Mouse (Mus musculus) neural tube, embryonic 12.5 days (tissue): ENCODE measurements around the gene E2f6. TPM values are rescaled to one million over a fixed set of nuclear protein-coding genes. Genes with fewer than 3 reads are reported as not detected.

Experiments
- ATAC-seq: fragments of 200-750 bp; cut with Nextera tagmentation; 2 replicates; pipeline ENCODE4 v1.8.0; 2017; ENCODE audit warnings: low read depth, mild to moderate bottlenecking, moderate TSS enrichment, moderate library complexity; ENCODE audit not compliant: low FRiP score
- H3K27ac ChIP-seq: fragments of 300-500 bp; sonication (generic); 2 replicates; pipeline ENCODE4 v1.5.1; 2016
- H3K27me3 ChIP-seq: fragments of 300-500 bp; sonication (generic); replicated peaks from 2 replicates; pipeline ENCODE4 v1.6.1; 2016; ENCODE audit warnings: mild to moderate bottlenecking
- H3K36me3 ChIP-seq: fragments of 300-500 bp; sonication (generic); 2 replicates; pipeline ENCODE4 v1.6.1; 2016; ENCODE audit warnings: mild to moderate bottlenecking
- H3K4me1 ChIP-seq: fragments of 300-500 bp; sonication (generic); 2 replicates; pipeline ENCODE4 v1.6.1; 2016
- H3K4me2 ChIP-seq: fragments of 300-500 bp; sonication (generic); replicated peaks from 2 replicates; pipeline ENCODE4 v1.6.1; 2016; ENCODE audit warnings: mild to moderate bottlenecking
- H3K4me3 ChIP-seq: fragments of 300-500 bp; sonication (generic); 2 replicates; pipeline ENCODE4 v1.5.1; 2016
- H3K9ac ChIP-seq: fragments of 300-500 bp; sonication (generic); 2 replicates; pipeline ENCODE4 v1.6.1; 2016; ENCODE audit warnings: mild to moderate bottlenecking
- H3K9me3 ChIP-seq: fragments of 300-500 bp; sonication (generic); 2 replicates; pipeline ENCODE4 v1.6.1; 2016; ENCODE audit warnings: mild to moderate bottlenecking
- WGBS: fragments of 180-500 bp; shearing (Covaris S2); methylation state at CpG from one replicate; pipeline ENCODE4 v1.1.7; 2016; 5-methylcytosine and 5-hydroxymethylcytosine counted together
- polyA plus RNA-seq: library from polyadenylated mRNA; unstranded; fragments of >200 nt; fragmentation: Nextera tagmentation; extraction: Ambion mirVana; gene quantifications from 2 replicates; pipeline ENCODE4 v1.2.1, GENCODE M21; 2016

Gene E2f6
- 57.8 and 60.6 TPM in 2 replicates for polyA plus RNA-seq

DNA sequence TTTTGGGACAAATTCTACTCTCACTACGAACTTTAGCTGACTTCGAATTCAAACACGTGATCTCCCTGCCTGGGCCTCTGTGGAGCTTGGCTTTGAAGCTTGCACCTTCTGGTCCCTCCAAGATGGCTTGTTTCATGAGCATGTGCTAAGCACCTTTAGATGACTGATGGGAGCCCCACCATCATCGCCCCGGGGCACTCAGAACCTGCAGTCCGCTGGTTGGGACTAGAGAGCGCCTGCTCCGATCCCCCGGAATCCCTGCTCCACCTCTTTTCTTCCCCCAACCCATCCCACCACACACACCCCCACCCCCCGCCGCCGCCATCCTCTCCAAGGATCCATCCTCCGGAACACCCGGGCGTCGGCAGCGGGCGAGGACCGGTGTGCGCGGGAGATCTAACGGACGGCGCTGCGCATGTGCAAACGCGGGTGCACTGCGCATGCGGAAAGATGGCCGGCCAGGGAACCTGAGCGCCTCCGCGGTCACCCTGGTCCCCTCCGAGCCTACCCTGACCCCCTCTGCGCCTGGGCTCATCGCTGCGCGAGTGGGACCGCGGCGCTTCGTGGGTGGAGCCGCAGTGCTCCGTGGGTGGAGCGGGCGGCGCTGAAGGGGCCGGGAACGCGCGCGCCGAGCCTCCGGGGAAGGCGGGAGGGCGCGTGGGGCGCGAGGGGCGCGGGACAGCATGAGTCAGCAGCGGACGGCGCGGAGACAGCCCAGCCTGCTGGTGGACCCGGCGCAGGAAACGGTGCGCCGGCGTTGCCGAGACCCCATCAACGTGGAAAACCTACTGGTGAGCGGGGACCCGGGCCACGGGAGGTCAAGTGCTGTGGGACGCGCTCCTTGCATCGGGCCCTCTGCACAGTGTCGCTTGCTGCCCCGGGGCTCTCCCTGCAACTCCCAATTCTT is at the start of gene E2f6:
Gene E2f6 (plus strand): TSS at position 439 of the 907 bp plus-strand sequence.
- Histone ChIP-seq H3K27me3 (peaks cover 5% of the 10 kb centered on the region; the same call in 1 of the 2 replicates), H3K36me3 (peaks cover 8% of the 10 kb centered on the region; the same call in 1 of the 2 replicates), H3K9ac (peak within 1 kb of the TSS; percentile 89), H3K4me3 (peak within 1 kb of the TSS; percentile 92), H3K4me2 (peak within 1 kb of the TSS; percentile 85), H3K27ac (peak within 1 kb of the TSS; percentile 42; the same call in 1 of the 2 replicates), H3K9me3 (no peaks in the 10 kb centered on the region), H3K4me1 (peaks cover 18% of the 10 kb centered on the region)
- peak; percentile 87 for ATAC-seq
- 5% methylated on average over 81 of the region's 81 CpGs for WGBS

GRCm38 (mm10) chr12:16761461-16761860 is 49.3 kb upstream of the E2f6 start:
- no peak overlapping the region for H3K4me3 ChIP-seq
- no peak overlapping the region for H3K4me2 ChIP-seq
- H3K27ac ChIP-seq = no peak overlapping the region
- ATAC-seq = no peak
- no peaks in the 10 kb centered on the region for H3K27me3 ChIP-seq
- 0 out of 2 replicates have a peak, but pooled peaks cover 3% of the 10 kb centered on the region for H3K4me1 ChIP-seq
- H3K9ac ChIP-seq = no peak overlapping the region
- no peaks in the 10 kb centered on the region for H3K36me3 ChIP-seq
- WGBS = 97% methylated on average over 3 of the region's 3 CpGs
- no peaks in the 10 kb centered on the region for H3K9me3 ChIP-seq

- H3K27ac ChIP-seq = no peak overlapping the region
- no peak overlapping the region for H3K4me3 ChIP-seq
- no peak for ATAC-seq
- H3K36me3 ChIP-seq = no peaks in the 10 kb centered on the region
- WGBS = 82% methylated on average over 4 of the region's 4 CpGs
- H3K4me1 ChIP-seq = 0 out of 2 replicates have a peak, but pooled peaks cover 3% of the 10 kb centered on the region
- no peak overlapping the region for H3K4me2 ChIP-seq
- no peaks in the 10 kb centered on the region for H3K9me3 ChIP-seq
- H3K27me3 ChIP-seq = no peaks in the 10 kb centered on the region
- no peak overlapping the region for H3K9ac ChIP-seq
Observed at GRCm38 (mm10) chr12:16763649-16764422, 46.9 kb upstream of the E2f6 start.

GRCm38 (mm10) chr12:16764776-16765445 is 45.9 kb upstream of the E2f6 start:
- Histone ChIP-seq H3K27ac (no peak overlapping the region), H3K4me1 (0 out of 2 replicates have a peak, but pooled peaks cover 3% of the 10 kb centered on the region), H3K4me3 (no peak overlapping the region), H3K36me3 (no peaks in the 10 kb centered on the region), H3K4me2 (no peak overlapping the region), H3K27me3 (no peaks in the 10 kb centered on the region), H3K9ac (no peak overlapping the region), H3K9me3 (no peaks in the 10 kb centered on the region)
- 79% methylated on average over 12 of the region's 12 CpGs for WGBS
- ATAC-seq = no peak

GRCm38 (mm10) chr12:16768251-16768650 is 42.5 kb upstream of the E2f6 start:
- 0 out of 2 replicates have a peak, but pooled peaks cover 3% of the 10 kb centered on the region for H3K4me1 ChIP-seq
- ATAC-seq = no peak
- 53% methylated on average over 3 of the region's 3 CpGs for WGBS
- H3K27me3 ChIP-seq = no peaks in the 10 kb centered on the region
- no peak overlapping the region for H3K27ac ChIP-seq
- no peak overlapping the region for H3K4me2 ChIP-seq
- H3K4me3 ChIP-seq = no peak overlapping the region
- no peaks in the 10 kb centered on the region for H3K36me3 ChIP-seq
- H3K9me3 ChIP-seq = no peaks in the 10 kb centered on the region
- H3K9ac ChIP-seq = no peak overlapping the region

- Histone ChIP-seq H3K9me3 (no peaks in the 10 kb centered on the region), H3K27me3 (no peaks in the 10 kb centered on the region), H3K27ac (no peak overlapping the region), H3K4me1 (0 out of 2 replicates have a peak, but pooled peaks cover 3% of the 10 kb centered on the region), H3K36me3 (no peaks in the 10 kb centered on the region), H3K4me3 (no peak overlapping the region), H3K9ac (no peak overlapping the region), H3K4me2 (no peak overlapping the region)
- ATAC-seq = no peak
- 70% methylated on average over 2 of the region's 2 CpGs for WGBS
Observed at GRCm38 (mm10) chr12:16768711-16769110, 42.1 kb upstream of the E2f6 start.

GRCm38 (mm10) chr12:16769601-16770165 is 41.1 kb upstream of the E2f6 start:
- Histone ChIP-seq H3K27me3 (no peaks in the 10 kb centered on the region), H3K36me3 (no peaks in the 10 kb centered on the region), H3K4me1 (0 out of 2 replicates have a peak, but pooled peaks cover 3% of the 10 kb centered on the region), H3K9me3 (no peaks in the 10 kb centered on the region), H3K4me2 (no peak overlapping the region), H3K9ac (no peak overlapping the region), H3K27ac (no peak overlapping the region), H3K4me3 (no peak overlapping the region)
- no peak for ATAC-seq
- whole genome bisulfite sequencing = 93% methylated on average over 6 of the region's 6 CpGs

GRCm38 (mm10) chr12:16774605-16775004 is 36.2 kb upstream of the E2f6 start:
- H3K36me3 ChIP-seq = no peaks in the 10 kb centered on the region
- no peak overlapping the region for H3K4me2 ChIP-seq
- H3K4me3 ChIP-seq = no peak overlapping the region
- no peaks in the 10 kb centered on the region for H3K9me3 ChIP-seq
- WGBS = 90% methylated on average over 4 of the region's 4 CpGs
- H3K9ac ChIP-seq = no peak overlapping the region
- no peak overlapping the region for H3K27ac ChIP-seq
- H3K4me1 ChIP-seq = no peaks in the 10 kb centered on the region
- ATAC-seq = no peak
- no peaks in the 10 kb centered on the region for H3K27me3 ChIP-seq

DNA sequence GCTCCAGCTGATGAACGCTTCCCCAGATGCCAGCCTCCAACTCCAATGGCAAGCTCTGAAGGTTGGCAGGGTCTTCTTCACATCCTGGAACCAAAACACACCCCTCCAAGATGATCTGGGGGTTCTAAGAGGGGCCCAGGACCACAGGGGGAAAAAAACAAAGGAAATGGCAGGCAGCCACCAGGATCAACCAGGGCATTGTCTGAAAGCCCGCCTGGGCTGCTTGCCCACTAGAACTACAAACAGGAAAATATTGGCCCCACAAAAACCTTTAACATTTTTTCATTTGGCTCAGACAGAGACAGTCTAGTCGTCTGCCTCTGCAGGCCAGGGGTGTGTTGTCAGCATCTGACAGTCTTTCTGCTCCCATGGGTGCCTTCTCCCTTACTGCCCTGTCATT is 35.4 kb upstream of the E2f6 start:
- no peak overlapping the region for H3K9ac ChIP-seq
- H3K36me3 ChIP-seq = no peaks in the 10 kb centered on the region
- no peaks in the 10 kb centered on the region for H3K4me1 ChIP-seq
- H3K27ac ChIP-seq = no peak overlapping the region
- no peaks in the 10 kb centered on the region for H3K27me3 ChIP-seq
- WGBS = 74% methylated on average over 3 of the region's 3 CpGs
- H3K4me3 ChIP-seq = no peak overlapping the region
- ATAC-seq = no peak
- no peak overlapping the region for H3K4me2 ChIP-seq
- no peaks in the 10 kb centered on the region for H3K9me3 ChIP-seq

DNA sequence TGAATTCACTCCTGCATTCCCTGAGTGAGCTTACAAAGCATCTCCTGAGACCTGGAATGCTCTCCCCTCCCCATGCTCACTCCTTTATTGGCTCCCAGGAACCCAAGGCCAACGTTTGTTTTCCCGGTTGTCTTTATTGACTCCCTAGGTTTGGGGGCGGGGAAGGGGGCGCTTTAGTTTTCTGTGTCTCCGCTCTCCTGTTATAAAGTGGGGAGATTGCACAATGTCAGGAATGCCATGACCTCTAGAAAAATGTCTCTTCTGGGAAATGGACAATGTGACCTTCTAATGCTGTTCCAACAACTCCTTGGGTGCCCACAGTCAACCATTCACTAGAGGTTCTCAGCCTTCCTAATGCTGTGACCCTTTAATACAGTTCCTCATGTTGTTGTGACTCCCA is 32.2 kb upstream of the E2f6 start:
- 41% methylated on average over 5 of the region's 5 CpGs for WGBS
- H3K27ac ChIP-seq = no peak overlapping the region
- ATAC-seq = no peak
- H3K4me2 ChIP-seq = no peak overlapping the region
- H3K9ac ChIP-seq = no peak overlapping the region
- H3K27me3 ChIP-seq = no peaks in the 10 kb centered on the region
- no peaks in the 10 kb centered on the region for H3K9me3 ChIP-seq
- H3K36me3 ChIP-seq = no peaks in the 10 kb centered on the region
- no peaks in the 10 kb centered on the region for H3K4me1 ChIP-seq
- H3K4me3 ChIP-seq = no peak overlapping the region

DNA sequence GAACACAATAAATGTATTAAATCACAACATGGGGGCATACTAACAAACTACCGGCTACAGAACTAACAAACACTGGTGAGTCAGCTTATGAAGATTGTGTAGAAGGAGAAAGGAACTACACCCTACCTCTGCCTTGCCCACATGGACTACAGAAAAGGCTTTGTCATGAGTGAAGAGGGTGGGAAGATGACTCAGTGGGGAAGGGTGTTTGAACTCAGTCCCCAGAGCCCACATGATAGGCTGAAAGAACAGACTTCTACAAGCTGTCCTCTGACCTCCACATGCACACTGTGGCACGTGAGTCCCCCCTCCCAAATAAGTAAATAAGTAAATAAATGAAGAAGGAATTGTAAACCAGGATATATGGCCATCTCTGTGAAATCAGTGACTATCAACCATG is 31.6 kb upstream of the E2f6 start:
- Histone ChIP-seq H3K4me1 (no peaks in the 10 kb centered on the region), H3K27ac (no peak overlapping the region), H3K9ac (no peak overlapping the region), H3K4me2 (no peak overlapping the region), H3K27me3 (no peaks in the 10 kb centered on the region), H3K9me3 (no peaks in the 10 kb centered on the region), H3K4me3 (no peak overlapping the region), H3K36me3 (no peaks in the 10 kb centered on the region)
- 80% methylated on average over 2 of the region's 2 CpGs for WGBS
- no peak for ATAC-seq
